Mouse (Mus musculus) midbrain, embryonic 11.5 days (tissue): Measurements from ENCODE around the gene Tpm4. TPM values are rescaled to one million over a fixed set of nuclear protein-coding genes. Genes with fewer than 3 reads are reported as not detected.

Experiments
- ATAC-seq: fragments of 200-750 bp; cut with Nextera tagmentation; 2 replicates; pipeline ENCODE4 v1.8.0; 2017; ENCODE audit warnings: moderate TSS enrichment, moderate library complexity; ENCODE audit not compliant: low FRiP score
- DNase-seq: peaks from one replicate; pipeline ENCODE4 v3.0.0; 2015; ENCODE audit warnings: low spot score; ENCODE audit errors: missing footprints
- H3K27ac ChIP-seq: fragments of 300-500 bp; sonication (generic); 2 replicates; pipeline ENCODE4 v1.5.1; 2014; ENCODE audit warnings: low read depth, low read length
- H3K27me3 ChIP-seq: fragments of 300-500 bp; sonication (generic); 2 replicates; pipeline ENCODE4 v1.6.1; 2014; ENCODE audit warnings: mild to moderate bottlenecking, low read length, moderate library complexity, mixed read lengths; ENCODE audit not compliant: control insufficient read depth, insufficient read depth
- H3K36me3 ChIP-seq: fragments of 300-500 bp; sonication (generic); 2 replicates; pipeline ENCODE4 v1.6.1; 2014; ENCODE audit warnings: mild to moderate bottlenecking, low read length, moderate library complexity, mixed read lengths; ENCODE audit not compliant: control insufficient read depth, insufficient read depth
- H3K4me1 ChIP-seq: fragments of 300-500 bp; sonication (generic); 2 replicates; pipeline ENCODE4 v1.6.1; 2014; ENCODE audit warnings: low read length; ENCODE audit not compliant: control insufficient read depth, insufficient read depth
- H3K4me2 ChIP-seq: fragments of 300-500 bp; sonication (generic); 2 replicates; pipeline ENCODE4 v1.6.1; 2014; ENCODE audit warnings: mild to moderate bottlenecking, moderate library complexity
- H3K4me3 ChIP-seq: fragments of 300-500 bp; sonication (generic); 2 replicates; pipeline ENCODE4 v1.5.1; 2014; ENCODE audit warnings: low read depth, low read length
- H3K9ac ChIP-seq: fragments of 300-500 bp; sonication (generic); 2 replicates; pipeline ENCODE4 v1.6.1; 2014; ENCODE audit warnings: low read length
- H3K9me3 ChIP-seq: fragments of 300-500 bp; sonication (generic); 2 replicates; pipeline ENCODE4 v1.6.1; 2016; ENCODE audit warnings: low read length; ENCODE audit not compliant: control insufficient read depth
- WGBS: fragments of 180-500 bp; shearing (Covaris S2); extraction: QIAGEN DNeasy Blood & Tissue Kit; methylation state at CpG from one replicate; pipeline ENCODE4 v1.1.7; 2014; 5-methylcytosine and 5-hydroxymethylcytosine counted together
- polyA plus RNA-seq: library from polyadenylated mRNA; unstranded; fragments of >200 nt; fragmentation: Nextera tagmentation; extraction: Ambion mirVana; gene quantifications from 2 replicates; pipeline ENCODE4 v1.2.1, GENCODE M21; 2014

Tpm4 gene
- polyA plus RNA-seq, 1 experiment from 2014 or later = 548 TPM

GRCm38 (mm10) chr8:72192065-72192464, 57.3 kb downstream of the Tpm4 start:
- ATAC-seq = no peak
- Histone ChIP-seq H3K27me3 (no peaks in the 10 kb centered on the region), H3K4me2 (no peak overlapping the region), H3K9ac (no peak overlapping the region), H3K9me3 (no peaks in the 10 kb centered on the region), H3K4me3 (no peak overlapping the region), H3K4me1 (no peaks in the 10 kb centered on the region), H3K27ac (no peak overlapping the region), H3K36me3 (no peaks in the 10 kb centered on the region)
- DNase-seq = no peak

DNA sequence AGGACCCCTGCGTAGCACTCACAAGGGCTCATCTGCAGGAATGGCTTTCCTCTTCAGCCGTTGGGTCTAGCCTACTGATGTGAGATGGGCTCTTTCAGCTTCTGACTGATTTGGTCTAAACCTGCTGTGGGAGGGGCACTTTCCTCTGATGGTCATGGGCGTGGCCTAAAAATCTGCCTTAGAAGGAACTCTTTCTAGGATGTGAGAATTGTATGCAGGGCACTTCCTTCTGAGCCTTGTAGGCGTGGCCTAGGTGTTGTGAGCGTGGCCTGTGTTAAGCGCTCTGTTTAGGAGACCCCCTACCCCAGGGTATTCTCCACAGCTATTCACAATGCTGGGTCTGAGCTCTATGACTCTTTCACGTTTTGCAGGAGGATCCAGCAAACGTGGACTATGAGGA, 63.2 kb downstream of the Tpm4 start:
- DNase-seq (no peak), ATAC-seq (no peak)
- Histone ChIP-seq H3K9me3 (peaks cover 12% of the 10 kb centered on the region), H3K9ac (no peak overlapping the region), H3K4me2 (no peak overlapping the region), H3K4me1 (no peaks in the 10 kb centered on the region), H3K27ac (no peak overlapping the region), H3K36me3 (no peaks in the 10 kb centered on the region), H3K4me3 (no peak overlapping the region), H3K27me3 (no peaks in the 10 kb centered on the region)
- 60% methylated on average over 8 of the region's 8 CpGs for WGBS

Other genes with a start within 250 kb of the Tpm4 start
- 7.2 and 9.2 TPM in 2 replicates for gene Zfp882, start 226.4 kb upstream of the Tpm4 start, polyA plus RNA-seq
- gene Zfp617, start 226.3 kb upstream of the Tpm4 start, polyA plus RNA-seq = 39.7 and 44.2 TPM in 2 replicates
- 25.7 and 28.4 TPM in 2 replicates for gene Zfp961, start 183.9 kb upstream of the Tpm4 start, polyA plus RNA-seq
- 0.22 and 0.41 TPM in 2 replicates for gene Cyp4f18, start 125.3 kb upstream of the Tpm4 start, polyA plus RNA-seq
- gene Olfr372, start 93.8 kb upstream of the Tpm4 start, polyA plus RNA-seq = not detected in 2 replicates
- gene Olfr373, start 51.8 kb upstream of the Tpm4 start, polyA plus RNA-seq = not detected in 2 replicates
- not detected in 2 replicates for gene Olfr374, start 27.9 kb upstream of the Tpm4 start, polyA plus RNA-seq
- gene Rab8a, start 26.2 kb downstream of the Tpm4 start, polyA plus RNA-seq = 103 and 107 TPM in 2 replicates
- not detected in 2 replicates for gene Hsh2d, start 54.7 kb downstream of the Tpm4 start, polyA plus RNA-seq
- not detected in 2 replicates for gene Cib3, start 77.9 kb downstream of the Tpm4 start, polyA plus RNA-seq
- gene Gm11034, start 78.7 kb downstream of the Tpm4 start, polyA plus RNA-seq = not detected in 2 replicates
- gene Fam32a, start 84.8 kb downstream of the Tpm4 start, polyA plus RNA-seq = 73.1 and 77.8 TPM in 2 replicates
- 170 and 173 TPM in 2 replicates for gene Ap1m1, start 105.0 kb downstream of the Tpm4 start, polyA plus RNA-seq
- gene Gm10282, start 170.3 kb downstream of the Tpm4 start, polyA plus RNA-seq = 39.3 and 42.3 TPM in 2 replicates
- 5.0 and 6.5 TPM in 2 replicates for gene Klf2, start 184.1 kb downstream of the Tpm4 start, polyA plus RNA-seq